Mouse (Mus musculus) liver, adult 2 months (tissue): Measurements from ENCODE around the gene Psors1c2.

Experiments
- CTCF ChIP-seq: fragments of 200-500 bp; IDR thresholded peaks from 2 replicates; pipeline ENCODE4 v1.5.1; 2011; ENCODE audit warnings: low read depth, low read length, control low read depth
- POLR2A ChIP-seq: fragments of 200-500 bp; IDR thresholded peaks from 2 replicates; pipeline ENCODE4 v1.6.1; 2011; ENCODE audit warnings: low read length, control low read depth; ENCODE audit not compliant: insufficient read depth; ENCODE audit errors: extremely low read depth

DNA sequence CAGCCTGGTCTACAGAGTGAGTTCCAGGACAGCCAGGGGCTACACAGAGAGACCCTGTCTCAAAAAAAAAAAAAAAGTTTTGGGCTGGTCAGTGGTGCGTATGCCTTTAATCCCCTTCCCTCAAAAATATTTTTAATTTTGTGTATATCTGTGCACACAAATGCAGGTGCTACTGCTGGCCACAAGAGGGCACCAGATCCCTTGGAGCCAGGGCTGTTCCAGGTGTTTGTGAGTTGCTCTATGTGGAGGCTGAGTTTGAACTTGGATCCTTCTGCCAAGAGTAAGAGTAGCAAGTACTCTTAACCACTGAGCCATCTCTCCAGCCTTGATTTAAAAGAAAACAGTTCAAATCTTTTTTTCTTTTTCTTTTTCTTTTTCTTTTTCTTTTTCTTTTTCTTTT is 49.9 kb downstream of the Psors1c2 start:
- TF ChIP-seq POLR2A, result no peak
- peak; percentile 60 for TF ChIP-seq CTCF
